Mouse (Mus musculus): ENCODE data around the gene Pnp2.

Gene Pnp2

GRCm38 (mm10) chr14:51007914-51008713, 52.3 kb downstream of the Pnp2 start:
- DNase-seq (ENCODE audit: low read depth, low spot score) = peak; percentile 30

- no peak for DNase-seq (ENCODE audit: low read depth, low spot score)
Observed at GRCm38 (mm10) chr14:51008781-51009180, 53.0 kb downstream of the Pnp2 start.

- no peak for DNase-seq (ENCODE audit: low read depth, low spot score)
Observed at GRCm38 (mm10) chr14:51009572-51009971, 53.8 kb downstream of the Pnp2 start.
